Mouse (Mus musculus) hindbrain, embryonic 15.5 days (tissue): ENCODE results near the gene Cd164l2. TPM values are rescaled to one million over a fixed set of nuclear protein-coding genes. Genes with fewer than 3 reads are reported as not detected.

ENCODE experiments used
- ATAC-seq: fragments of 200-750 bp; cut with Nextera tagmentation; 2 replicates; pipeline ENCODE4 v1.8.0; 2017; ENCODE audit warnings: low read depth, moderate number of reproducible peaks, moderate TSS enrichment; ENCODE audit not compliant: low FRiP score
- H3K27ac ChIP-seq: fragments of 300-500 bp; sonication (generic); replicated peaks from 2 replicates; pipeline ENCODE4 v1.5.1; 2015; ENCODE audit warnings: mild to moderate bottlenecking, inconsistent platforms
- H3K27me3 ChIP-seq: fragments of 300-500 bp; sonication (generic); 2 replicates; pipeline ENCODE4 v1.6.1; 2015; ENCODE audit warnings: control low read depth, inconsistent platforms
- H3K36me3 ChIP-seq: fragments of 300-500 bp; sonication (generic); 2 replicates; pipeline ENCODE4 v1.6.1; 2015; ENCODE audit warnings: control low read depth, inconsistent platforms
- H3K4me1 ChIP-seq: fragments of 300-500 bp; sonication (generic); replicated peaks from 2 replicates; pipeline ENCODE4 v1.6.1; 2015; ENCODE audit warnings: control low read depth, inconsistent platforms
- H3K4me2 ChIP-seq: fragments of 300-500 bp; sonication (generic); 2 replicates; pipeline ENCODE4 v1.6.1; 2015; ENCODE audit warnings: moderate library complexity, mild to moderate bottlenecking, inconsistent platforms
- H3K4me3 ChIP-seq: fragments of 300-500 bp; sonication (generic); 2 replicates; pipeline ENCODE4 v1.5.1; 2015; ENCODE audit warnings: mild to moderate bottlenecking, inconsistent platforms
- H3K9ac ChIP-seq: fragments of 300-500 bp; sonication (generic); 2 replicates; pipeline ENCODE4 v1.6.1; 2015; ENCODE audit warnings: inconsistent platforms
- H3K9me3 ChIP-seq: fragments of 300-500 bp; sonication (generic); 2 replicates; pipeline ENCODE4 v1.6.1; 2016; ENCODE audit warnings: control low read depth, inconsistent platforms
- WGBS: fragments of 180-500 bp; shearing (Covaris S2); methylation state at CpG from one replicate; pipeline ENCODE4 v1.1.7; 2015; 5-methylcytosine and 5-hydroxymethylcytosine counted together
- polyA plus RNA-seq: library from polyadenylated mRNA; unstranded; fragments of >200 nt; fragmentation: Nextera tagmentation; extraction: Ambion mirVana; gene quantifications from 2 replicates; pipeline ENCODE4 v1.2.1, GENCODE M21; 2015

Gene Cd164l2
- 3.0 and 4.5 TPM in 2 replicates for polyA plus RNA-seq

- Histone ChIP-seq H3K27ac (no peak within 1 kb of the TSS), H3K27me3 (peaks cover 15% of the 10 kb centered on the region)
- WGBS, result 1% methylated on average over 51 of the region's 52 CpGs
These were observed at the start of gene Cd164l2, which contains the start of gene Gpr3 for GRCm38 (mm10) chr4:133211751-133212561. Gene Cd164l2, plus strand, starts transcription at chr4:133212131. Gene Gpr3, minus strand, starts transcription at chr4:133212536.

GRCm38 (mm10) chr4:133162196-133162595 lies 49.7 kb upstream of the Cd164l2 start:
- Histone ChIP-seq H3K36me3 (no peaks in the 10 kb centered on the region), H3K9me3 (no peaks in the 10 kb centered on the region), H3K4me3 (no peak overlapping the region), H3K4me2 (no peak overlapping the region), H3K4me1 (no peaks in the 10 kb centered on the region), H3K27ac (no peak overlapping the region), H3K9ac (no peak overlapping the region), H3K27me3 (no peaks in the 10 kb centered on the region)
- WGBS, result 81% methylated on average over 6 of the region's 6 CpGs
- ATAC-seq, result no peak

More at GRCm38 (mm10) chr4:133211751-133212561, at the start of gene Cd164l2, which contains the start of gene Gpr3:
- peak; percentile 74 for ATAC-seq
- Histone ChIP-seq H3K9ac (peak within 1 kb of the TSS; percentile 63), H3K4me2 (peak within 1 kb of the TSS; percentile 88), H3K4me1 (peaks cover 26% of the 10 kb centered on the region), H3K9me3 (no peaks in the 10 kb centered on the region), H3K36me3 (no peaks in the 10 kb centered on the region), H3K4me3 (peak within 1 kb of the TSS; percentile 67)

GRCm38 (mm10) chr4:133166773-133167172 lies 45.2 kb upstream of the Cd164l2 start:
- Histone ChIP-seq H3K9ac (no peak overlapping the region), H3K27me3 (no peaks in the 10 kb centered on the region), H3K4me2 (no peak overlapping the region), H3K9me3 (no peaks in the 10 kb centered on the region), H3K4me1 (0 out of 2 replicates have a peak, but pooled peaks cover 8% of the 10 kb centered on the region), H3K36me3 (no peaks in the 10 kb centered on the region), H3K27ac (no peak overlapping the region), H3K4me3 (no peak overlapping the region)
- no peak for ATAC-seq
- 91% methylated on average over 9 of the region's 9 CpGs for WGBS

GRCm38 (mm10) chr4:133169237-133170055 lies 42.5 kb upstream of the Cd164l2 start:
- Histone ChIP-seq H3K4me2 (no peak overlapping the region), H3K27ac (no peak overlapping the region), H3K27me3 (no peaks in the 10 kb centered on the region), H3K4me3 (no peak overlapping the region), H3K9ac (no peak overlapping the region), H3K4me1 (0 out of 2 replicates have a peak, but pooled peaks cover 10% of the 10 kb centered on the region), H3K9me3 (no peaks in the 10 kb centered on the region), H3K36me3 (no peaks in the 10 kb centered on the region)
- no peak for ATAC-seq
- WGBS, result 87% methylated on average over 10 of the region's 10 CpGs

- Histone ChIP-seq H3K9ac (no peak overlapping the region), H3K36me3 (no peaks in the 10 kb centered on the region), H3K4me1 (peaks cover 11% of the 10 kb centered on the region; the same call in 1 of the 2 replicates), H3K27me3 (no peaks in the 10 kb centered on the region), H3K27ac (no peak overlapping the region), H3K9me3 (no peaks in the 10 kb centered on the region), H3K4me3 (no peak overlapping the region), H3K4me2 (no peak overlapping the region)
- ATAC-seq, result no peak
- WGBS, result 79% methylated on average over 3 of the region's 3 CpGs
These were observed 41.8 kb upstream of the Cd164l2 start for GRCm38 (mm10) chr4:133170056-133170524.

GRCm38 (mm10) chr4:133170616-133171015 lies 41.3 kb upstream of the Cd164l2 start:
- Histone ChIP-seq H3K36me3 (no peaks in the 10 kb centered on the region), H3K4me2 (no peak overlapping the region), H3K9me3 (no peaks in the 10 kb centered on the region), H3K27ac (no peak overlapping the region), H3K9ac (no peak overlapping the region), H3K27me3 (no peaks in the 10 kb centered on the region), H3K4me3 (no peak overlapping the region), H3K4me1 (peaks cover 16% of the 10 kb centered on the region)
- ATAC-seq, result no peak

- Histone ChIP-seq H3K4me3 (no peak overlapping the region), H3K4me2 (no peak overlapping the region)
These were observed 39.5 kb upstream of the Cd164l2 start for GRCm38 (mm10) chr4:133172451-133172850.

GRCm38 (mm10) chr4:133174361-133174760 lies 37.6 kb upstream of the Cd164l2 start:
- no peak overlapping the region for H3K9ac ChIP-seq
- no peak overlapping the region for H3K4me3 ChIP-seq
- H3K36me3 ChIP-seq, result no peaks in the 10 kb centered on the region
- no peak for ATAC-seq
- no peaks in the 10 kb centered on the region for H3K27me3 ChIP-seq
- 77% methylated on average over 4 of the region's 4 CpGs for WGBS
- no peaks in the 10 kb centered on the region for H3K9me3 ChIP-seq
- no peak overlapping the region for H3K4me2 ChIP-seq
- H3K27ac ChIP-seq, result no peak overlapping the region; the same call in 1 of the 2 replicates
- H3K4me1 ChIP-seq, result peaks cover 38% of the 10 kb centered on the region

More at GRCm38 (mm10) chr4:133172451-133172850, 39.5 kb upstream of the Cd164l2 start:
- 91% methylated on average over 4 of the region's 4 CpGs for WGBS
- Histone ChIP-seq H3K9ac (no peak overlapping the region), H3K27ac (no peak overlapping the region), H3K4me1 (peaks cover 34% of the 10 kb centered on the region), H3K9me3 (no peaks in the 10 kb centered on the region), H3K27me3 (no peaks in the 10 kb centered on the region), H3K36me3 (no peaks in the 10 kb centered on the region)
- ATAC-seq, result no peak

- H3K27ac ChIP-seq, result no peak overlapping the region
- WGBS, result 77% methylated on average over 7 of the region's 7 CpGs
These were observed 36.7 kb upstream of the Cd164l2 start for GRCm38 (mm10) chr4:133175274-133175673.

GRCm38 (mm10) chr4:133175998-133176760 lies 35.8 kb upstream of the Cd164l2 start:
- no peaks in the 10 kb centered on the region for H3K36me3 ChIP-seq
- H3K4me1 ChIP-seq, result peaks cover 30% of the 10 kb centered on the region
- no peak overlapping the region for H3K9ac ChIP-seq
- H3K9me3 ChIP-seq, result no peaks in the 10 kb centered on the region
- H3K4me3 ChIP-seq, result no peak overlapping the region
- H3K27ac ChIP-seq, result peak overlapping the region; percentile 66
- peak; percentile 37; the same call in 1 of the 2 replicates for ATAC-seq
- H3K27me3 ChIP-seq, result no peaks in the 10 kb centered on the region
- peak overlapping the region; percentile 29 for H3K4me2 ChIP-seq
- 44% methylated on average over 14 of the region's 14 CpGs for WGBS

More at GRCm38 (mm10) chr4:133175274-133175673, 36.7 kb upstream of the Cd164l2 start:
- Histone ChIP-seq H3K9ac (no peak overlapping the region), H3K36me3 (no peaks in the 10 kb centered on the region), H3K27me3 (no peaks in the 10 kb centered on the region), H3K4me2 (no peak overlapping the region), H3K4me1 (peaks cover 35% of the 10 kb centered on the region), H3K9me3 (no peaks in the 10 kb centered on the region), H3K4me3 (no peak overlapping the region)
- ATAC-seq, result no peak

- peak; percentile 80 for ATAC-seq
- peaks cover 30% of the 10 kb centered on the region for H3K4me1 ChIP-seq
- no peak overlapping the region for H3K9ac ChIP-seq
- no peaks in the 10 kb centered on the region for H3K9me3 ChIP-seq
- WGBS, result 35% methylated on average over 18 of the region's 18 CpGs
- H3K4me2 ChIP-seq, result peak overlapping the region; percentile 29
- H3K27ac ChIP-seq, result peak overlapping the region; percentile 66
- H3K4me3 ChIP-seq, result no peak overlapping the region
- no peaks in the 10 kb centered on the region for H3K27me3 ChIP-seq
- H3K36me3 ChIP-seq, result no peaks in the 10 kb centered on the region
These were observed 35.0 kb upstream of the Cd164l2 start for GRCm38 (mm10) chr4:133176761-133177403.
